Mouse (Mus musculus) adrenal gland, postnatal 25 days (tissue): ENCODE measurements around the gene Eid2b. TPM values are rescaled to one million over a fixed set of nuclear protein-coding genes. Genes with fewer than 3 reads are reported as not detected.
"Not testable (repeated sequence)": the region's sequence is repeated elsewhere in the genome, so short reads cannot be mapped to it uniquely, and the experiment has no call there.

ENCODE experiments used
- DNase-seq: peaks from one replicate; pipeline ENCODE4 v3.0.0; 2021; ENCODE audit warnings: mixed read lengths
- long read RNA-seq: library from polyadenylated mRNA; stranded (forward); transcript quantifications from one replicate; pipeline ENCODE4 v2.0.0, GENCODE M21; 2021
- total RNA-seq: library from RNA; stranded (reverse); gene quantifications from 2 replicates; pipeline ENCODE4 v1.2.3, GENCODE M21; 2021

The Eid2b gene
- 19.2 and 21.1 TPM in 2 replicates for total RNA-seq
- long read RNA-seq, transcript Eid2b-201 (1 exons, 1,751 nt): major isoform, 22 of 22 reads
- long read RNA-seq, partial matches to known transcripts: 0 of 22 reads
- long read RNA-seq, other reads (novel, unspliced or antisense): 0 of 22 reads

DNA sequence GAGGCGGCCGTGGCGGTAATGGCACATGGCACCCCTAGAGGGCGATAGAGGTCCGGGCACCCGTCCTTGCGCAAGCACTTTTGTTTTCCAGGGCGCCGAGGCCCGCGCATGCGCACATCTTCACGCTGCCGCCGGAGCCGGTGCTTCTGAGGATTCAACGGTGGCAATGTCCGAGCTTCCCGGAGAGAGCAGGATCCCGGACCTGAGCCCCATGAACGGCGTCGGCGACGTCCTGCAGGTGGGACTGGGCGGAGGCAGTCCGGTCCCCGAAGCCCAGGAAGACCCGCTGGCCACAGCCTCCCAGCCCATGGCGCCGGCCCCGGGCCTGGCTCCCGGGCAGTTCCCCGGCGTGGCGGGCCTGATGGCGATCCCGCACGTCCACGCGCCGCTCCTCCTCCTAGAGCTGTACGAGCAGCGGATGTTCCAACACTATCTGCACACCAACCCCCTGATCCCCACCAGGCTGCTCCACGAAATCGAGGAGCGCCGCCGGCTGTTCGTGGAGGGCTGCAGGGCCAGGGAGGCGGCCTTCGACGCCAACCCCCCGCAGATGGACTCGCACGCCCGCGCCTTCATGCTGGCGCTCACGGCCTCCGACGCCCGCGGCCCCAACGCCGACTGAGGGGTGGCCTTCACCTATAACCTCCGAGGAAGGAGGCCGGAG, at the start of gene Eid2b:
Eid2b (plus strand) TSS at position 125 of the 664 bp plus-strand sequence.
- peak; percentile 96 for DNase-seq

DNA sequence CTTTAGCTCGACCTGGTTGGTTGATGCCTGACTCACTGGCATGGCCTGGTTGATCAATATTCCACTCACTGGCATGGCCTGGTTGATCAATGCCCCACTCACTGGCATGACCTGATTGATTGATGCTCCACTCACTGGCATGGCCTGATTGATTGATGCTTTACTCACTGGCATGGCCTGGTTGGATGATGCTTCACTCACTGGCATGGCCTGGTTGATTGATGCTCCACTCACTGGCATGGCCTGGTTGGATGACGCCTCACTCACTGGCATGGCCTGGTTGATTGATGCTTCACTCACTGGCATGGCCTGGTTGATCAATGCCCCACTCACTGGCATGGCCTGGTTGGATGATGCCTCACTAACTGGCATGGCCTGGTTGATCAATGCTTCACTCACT, 33.6 kb upstream of the Eid2b start:
- not testable (repeated sequence) for DNase-seq

DNA sequence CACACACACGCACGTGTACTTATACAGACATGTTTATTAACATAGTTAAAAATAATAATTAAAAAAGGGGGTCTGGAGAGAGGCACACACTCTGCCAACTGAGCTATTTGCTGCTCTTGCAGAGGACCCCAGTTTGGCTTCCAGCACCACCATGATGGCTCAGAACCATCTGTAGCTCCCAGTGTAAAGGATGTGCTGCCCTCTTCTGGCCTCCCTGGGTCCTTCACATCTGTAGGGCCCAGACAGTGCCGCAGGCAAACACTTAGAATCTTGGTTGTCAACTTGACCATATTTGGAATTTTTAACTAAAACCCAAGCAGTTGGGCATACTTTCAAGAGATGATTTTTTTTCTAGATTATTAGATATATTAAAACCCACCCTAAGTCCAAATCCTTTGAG, 28.6 kb upstream of the Eid2b start:
- no peak for DNase-seq

DNA sequence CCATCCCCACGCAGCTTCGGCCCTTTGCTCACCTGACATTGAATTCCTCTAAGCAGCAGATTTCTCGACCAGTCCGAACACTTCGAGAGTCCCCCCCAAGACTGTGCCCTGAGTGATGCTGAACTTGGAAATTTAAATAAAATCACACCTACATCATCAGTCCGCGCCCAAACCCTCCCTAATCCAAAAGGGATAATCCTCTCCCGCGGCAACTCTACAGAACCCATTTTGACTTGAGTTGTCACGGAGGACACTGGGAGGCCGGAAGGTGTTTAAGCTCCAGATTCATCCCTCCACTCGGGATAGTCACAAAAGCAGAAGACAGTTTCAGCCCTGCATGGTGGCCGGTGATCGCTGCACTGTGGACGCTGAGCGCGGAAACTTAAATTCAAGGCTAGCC, 25.6 kb upstream of the Eid2b start:
- DNase-seq: no peak

DNA sequence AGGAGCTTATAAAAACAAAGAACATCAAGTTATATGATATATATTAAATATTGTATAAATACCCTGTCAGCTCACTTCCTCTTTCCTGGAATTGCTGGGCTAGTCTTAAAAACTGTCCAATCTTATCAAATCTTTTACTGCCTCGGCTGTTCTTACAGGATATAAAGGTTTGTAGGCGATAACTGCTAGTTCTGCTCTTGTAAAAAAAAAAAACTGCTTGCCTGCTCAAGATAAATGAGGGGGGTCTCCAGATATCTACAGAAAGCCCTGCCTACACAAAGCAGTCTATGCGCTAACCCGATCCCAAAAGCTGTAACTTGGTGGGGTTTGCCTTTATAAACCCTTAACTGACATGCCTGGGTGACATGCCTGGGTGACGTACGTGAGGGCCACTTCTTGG, 22.9 kb upstream of the Eid2b start:
- no peak for DNase-seq

DNA sequence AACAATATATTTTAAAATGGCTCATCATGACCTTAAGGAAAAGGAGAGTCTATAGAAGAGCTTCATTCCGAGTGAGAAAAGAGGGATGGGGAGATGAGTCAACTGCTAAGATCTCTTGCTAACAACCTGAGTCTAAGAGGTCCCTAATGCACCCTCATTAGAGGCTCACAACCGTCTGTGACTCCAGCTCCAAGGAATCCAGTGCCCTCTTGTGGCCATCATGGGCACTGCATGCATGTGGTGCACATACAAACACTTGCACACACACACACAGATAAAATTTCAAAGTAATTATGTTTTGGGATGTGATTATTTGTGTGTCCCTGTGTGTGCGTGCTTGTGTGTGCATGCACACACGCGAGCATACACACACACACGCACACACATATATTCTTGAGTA, 22.1 kb upstream of the Eid2b start:
- no peak for DNase-seq

DNA sequence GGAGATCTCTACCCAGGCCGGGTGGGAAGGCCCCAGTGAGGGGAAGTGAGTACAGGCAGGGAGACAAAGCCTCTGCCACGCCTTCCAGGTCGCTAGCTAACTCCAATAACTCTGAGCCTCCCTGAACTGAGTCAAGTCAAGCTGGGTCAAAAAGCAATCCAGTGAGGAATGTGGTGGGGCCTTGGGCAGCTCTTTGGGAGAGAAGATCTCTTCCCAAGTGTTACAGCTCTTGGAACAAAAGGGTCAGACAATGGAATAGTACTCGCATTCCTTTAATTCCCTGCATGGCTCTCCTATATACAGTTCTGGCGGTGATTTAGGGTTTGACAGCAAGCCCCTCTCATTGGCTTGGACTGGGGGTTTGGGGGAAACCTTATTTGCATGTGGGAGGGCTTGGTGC, 14.7 kb upstream of the Eid2b start:
- no peak for DNase-seq

DNA sequence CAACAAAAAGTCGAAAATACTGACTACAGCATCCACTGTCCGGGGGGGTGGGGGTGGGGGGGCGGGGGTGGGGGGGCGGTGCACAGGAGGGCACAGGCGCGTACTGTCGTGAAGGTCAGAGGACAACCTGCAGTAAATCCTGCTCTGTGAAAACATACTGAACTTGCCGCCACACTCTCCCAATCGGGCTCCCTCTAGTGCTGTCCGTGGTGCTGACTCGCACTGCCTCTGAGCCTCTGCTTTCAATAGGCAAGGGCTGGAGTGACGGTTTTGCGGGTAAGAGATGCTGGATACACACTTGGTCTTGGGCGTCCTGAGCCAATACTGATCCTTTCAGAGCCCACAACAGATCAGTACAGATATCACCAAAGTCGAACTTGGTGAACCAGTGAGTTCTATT, 13.8 kb upstream of the Eid2b start:
- DNase-seq: peak; percentile 83

DNA sequence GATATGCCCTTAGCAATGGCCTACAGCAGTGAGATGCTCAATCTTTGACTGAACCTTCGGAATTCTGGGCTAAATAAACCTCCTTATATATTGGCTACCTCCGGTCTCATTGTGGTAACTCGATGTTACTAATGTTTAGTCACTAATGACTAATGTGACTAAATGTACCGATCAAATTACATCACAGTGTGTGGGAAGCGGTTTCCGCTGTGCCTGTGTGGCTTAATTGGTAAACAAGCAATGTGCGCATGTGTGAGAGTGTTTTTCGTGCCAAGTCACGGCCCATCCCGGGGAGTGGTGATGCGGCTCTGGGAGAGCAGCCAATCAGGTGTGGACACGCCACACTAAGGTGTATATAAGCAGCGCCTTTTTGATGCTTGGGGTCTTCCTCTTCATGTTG, 12.1 kb upstream of the Eid2b start:
- DNase-seq: no peak

DNA sequence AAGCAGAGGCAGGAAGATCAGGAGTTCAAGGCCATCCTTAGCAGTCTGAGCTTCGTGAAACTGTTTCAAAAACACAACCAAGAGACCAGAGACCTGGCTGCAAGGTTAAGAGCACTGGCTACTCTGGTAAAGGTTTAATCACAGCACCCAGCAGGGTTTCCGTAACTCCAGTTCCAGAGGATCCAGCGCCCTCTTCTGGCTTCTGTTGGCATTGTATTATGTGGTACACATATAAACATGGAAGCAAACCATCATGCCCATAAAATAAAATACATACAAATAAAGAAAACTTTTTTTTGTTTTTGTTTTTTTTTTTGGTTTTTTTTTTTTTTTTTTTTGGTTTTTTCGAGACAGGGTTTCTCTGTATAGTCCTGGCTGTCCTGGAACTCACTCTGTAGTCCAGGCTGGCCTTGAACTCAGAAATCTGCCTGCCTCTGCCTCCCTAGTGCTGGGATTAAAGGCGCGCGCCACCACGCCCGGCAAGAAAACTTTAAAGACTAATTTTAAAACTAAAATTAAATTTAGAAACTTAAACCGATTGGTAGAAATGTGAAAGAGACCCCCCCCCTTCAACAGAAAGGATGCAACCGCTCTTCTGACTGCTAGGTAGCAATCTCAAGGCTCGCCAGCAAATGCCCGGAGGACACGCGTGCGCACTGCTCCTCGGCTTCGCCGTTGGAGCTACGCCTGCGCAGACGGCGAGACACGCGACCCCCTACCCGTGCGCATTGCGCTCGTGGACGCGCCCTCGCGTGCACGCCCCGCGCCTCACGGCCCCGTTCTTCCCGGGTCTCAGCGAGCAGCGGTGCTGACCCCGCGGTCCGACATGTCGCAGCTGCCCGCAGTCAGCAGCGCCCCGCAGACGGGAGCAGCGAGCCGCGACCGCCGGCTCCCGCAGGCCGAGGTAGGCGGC, 10.2 kb upstream of the Eid2b start, which contains the start of gene Eid2:
Eid2 (plus strand) TSS at position 753 of the 913 bp plus-strand sequence.
- DNase-seq: peak; percentile 90

DNA sequence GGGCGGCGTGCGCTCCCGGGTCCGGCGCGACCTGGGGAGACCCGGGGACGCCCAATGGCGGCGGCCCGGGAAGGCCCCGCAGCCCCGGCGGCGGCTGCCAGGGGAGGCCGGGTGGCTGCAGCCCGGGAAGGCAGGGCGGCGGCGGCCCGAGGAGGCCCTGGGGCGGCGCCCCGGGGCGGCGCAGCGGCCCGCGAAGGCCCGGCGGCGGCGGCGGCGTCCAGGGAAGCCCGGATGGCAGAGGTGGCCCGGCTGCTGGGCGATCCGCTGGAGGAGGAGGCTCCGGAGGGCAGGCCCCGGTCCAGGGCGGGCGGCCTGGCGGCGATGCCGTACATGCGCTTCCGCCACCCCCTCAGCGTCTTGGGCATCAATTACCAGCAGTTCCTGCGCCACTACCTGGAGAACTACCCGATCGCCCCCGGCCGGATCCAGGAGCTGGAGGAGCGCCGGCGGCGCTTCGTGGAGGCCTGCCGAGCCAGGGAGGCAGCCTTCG, 9.5 kb upstream of the Eid2b start:
- peak; percentile 75 for DNase-seq

DNA sequence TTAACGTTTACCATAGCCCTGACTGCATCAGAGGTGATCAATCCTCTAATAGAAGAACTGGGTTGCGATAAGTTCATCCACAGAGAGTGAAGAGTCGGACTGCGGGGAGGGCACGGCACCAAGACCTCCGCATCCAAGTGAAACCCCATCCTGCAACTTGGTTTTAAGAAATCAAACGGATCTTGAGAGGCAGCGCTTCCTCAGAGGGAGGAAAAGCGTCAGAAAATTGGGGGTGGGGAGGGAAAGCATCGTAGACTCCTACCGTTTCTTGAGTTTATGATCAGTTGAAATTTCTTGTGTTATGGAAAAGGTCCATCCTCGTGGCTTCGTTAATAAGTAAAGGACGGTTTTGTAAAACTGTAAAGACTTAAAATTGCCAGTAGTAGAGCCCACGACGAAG, 9.0 kb upstream of the Eid2b start:
- no peak for DNase-seq

DNA sequence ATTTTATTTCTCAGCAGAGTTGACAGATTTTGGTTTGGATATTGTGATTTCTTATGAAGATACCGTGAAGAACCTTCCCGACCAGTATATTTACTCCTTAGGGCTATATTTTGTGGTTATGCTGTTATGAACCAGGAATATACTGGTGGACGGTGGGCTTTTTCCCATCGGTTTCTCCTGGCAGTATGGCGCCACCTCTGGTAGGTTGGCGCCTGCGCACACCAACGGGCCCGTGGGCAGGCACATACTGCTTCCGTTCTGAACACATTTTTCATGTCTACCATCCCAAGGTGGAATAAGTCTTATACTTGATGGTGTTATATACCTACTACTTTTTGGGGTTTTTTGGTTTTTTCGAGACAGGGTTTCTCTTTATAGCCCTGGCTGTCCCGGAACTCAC, 8.2 kb upstream of the Eid2b start:
- no peak for DNase-seq

DNA sequence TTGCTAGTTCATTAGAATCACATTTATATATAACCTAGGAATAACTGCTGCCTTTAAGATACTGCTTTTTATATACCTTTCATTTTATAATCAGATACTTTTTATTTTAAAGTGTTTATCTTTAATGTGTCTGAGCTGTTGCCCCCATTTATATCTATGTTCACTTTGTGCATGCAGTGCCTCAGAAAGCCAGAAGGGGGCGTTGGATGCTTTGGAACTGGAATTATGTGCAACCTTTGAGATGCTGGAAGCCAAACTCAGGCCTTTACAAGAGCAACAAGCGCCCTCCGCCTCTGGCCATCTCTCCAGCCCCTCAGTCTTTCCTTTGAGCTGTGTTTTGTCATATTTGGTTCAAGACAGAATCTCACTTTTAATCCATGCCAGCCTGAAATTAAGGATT, 5.8 kb upstream of the Eid2b start:
- no peak for DNase-seq

DNA sequence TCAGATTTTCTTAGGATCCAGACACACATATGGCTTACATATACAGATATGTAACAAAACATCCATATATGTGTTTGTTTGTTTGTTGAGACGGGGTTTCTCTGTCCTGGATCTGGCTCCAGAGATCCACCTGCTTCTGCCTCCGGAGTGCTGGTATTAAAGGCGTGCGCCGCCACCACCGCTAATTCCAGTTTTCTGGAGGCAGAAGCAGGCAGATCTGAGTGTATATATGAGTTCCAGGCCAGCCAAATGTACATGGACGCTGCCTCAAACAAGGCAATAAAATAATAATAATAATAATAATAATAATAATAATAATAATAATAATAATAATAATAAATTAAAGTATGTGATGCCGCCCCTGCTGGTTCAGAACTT, 313 bp upstream of the Eid2b start:
- DNase-seq: no peak

DNA sequence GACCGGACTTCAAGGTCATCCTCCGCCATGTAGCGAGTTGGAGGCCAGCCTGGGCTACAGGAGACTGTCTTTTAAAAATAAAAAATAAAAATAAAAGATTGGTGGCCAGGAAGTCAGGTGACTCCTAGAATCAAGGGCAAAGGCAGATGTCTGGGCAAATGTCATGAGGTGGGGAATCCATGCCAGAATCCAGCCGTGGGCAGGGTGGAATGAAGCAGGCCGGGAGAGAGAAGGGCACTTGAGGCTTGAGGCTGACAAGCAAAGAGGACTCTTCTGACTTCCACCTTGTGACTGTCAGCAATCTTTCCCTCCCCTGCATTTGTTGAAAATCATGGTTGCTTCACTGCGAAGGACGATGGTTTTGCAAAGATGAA, 727 bp downstream of the Eid2b start:
- DNase-seq: no peak

DNA sequence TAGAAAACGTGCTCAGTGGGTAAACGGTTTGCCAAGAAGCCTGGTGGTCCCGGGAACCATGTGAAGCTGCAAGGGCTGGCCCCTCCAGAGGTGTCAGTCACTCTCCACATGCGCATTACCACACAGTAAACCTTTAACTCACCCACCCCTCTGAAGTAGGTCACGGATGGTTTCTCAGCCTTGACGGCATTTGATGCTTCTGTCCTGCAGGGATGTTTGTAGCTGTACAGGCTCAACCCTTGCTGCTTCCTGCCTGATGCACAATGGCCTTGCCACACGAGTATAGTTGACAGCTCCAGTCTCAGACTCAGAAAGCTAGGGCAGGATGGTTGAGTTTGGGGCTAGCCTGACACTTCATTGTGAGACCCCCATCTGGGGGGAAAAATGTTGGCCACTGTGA, 3.1 kb downstream of the Eid2b start:
- DNase-seq: no peak

DNA sequence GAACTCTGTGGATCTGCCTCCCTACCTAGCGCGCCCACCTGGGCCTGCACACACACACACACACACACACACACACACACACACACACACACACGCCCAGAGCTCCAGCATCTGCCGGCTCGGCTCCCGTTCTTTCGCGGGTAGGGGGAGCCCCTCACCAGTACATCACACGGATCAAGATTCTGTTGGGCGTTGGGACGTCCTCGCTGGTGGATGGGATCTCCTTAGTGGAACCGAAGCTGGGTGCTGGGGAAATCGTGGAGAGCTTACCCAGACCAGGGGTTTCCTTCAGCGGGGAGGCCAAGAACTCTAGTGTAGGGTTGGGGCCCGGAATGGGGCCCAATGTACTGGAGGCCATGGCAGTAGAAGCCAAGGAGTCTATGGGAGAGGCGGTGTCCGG, 12.6 kb downstream of the Eid2b start:
- DNase-seq: no peak

DNA sequence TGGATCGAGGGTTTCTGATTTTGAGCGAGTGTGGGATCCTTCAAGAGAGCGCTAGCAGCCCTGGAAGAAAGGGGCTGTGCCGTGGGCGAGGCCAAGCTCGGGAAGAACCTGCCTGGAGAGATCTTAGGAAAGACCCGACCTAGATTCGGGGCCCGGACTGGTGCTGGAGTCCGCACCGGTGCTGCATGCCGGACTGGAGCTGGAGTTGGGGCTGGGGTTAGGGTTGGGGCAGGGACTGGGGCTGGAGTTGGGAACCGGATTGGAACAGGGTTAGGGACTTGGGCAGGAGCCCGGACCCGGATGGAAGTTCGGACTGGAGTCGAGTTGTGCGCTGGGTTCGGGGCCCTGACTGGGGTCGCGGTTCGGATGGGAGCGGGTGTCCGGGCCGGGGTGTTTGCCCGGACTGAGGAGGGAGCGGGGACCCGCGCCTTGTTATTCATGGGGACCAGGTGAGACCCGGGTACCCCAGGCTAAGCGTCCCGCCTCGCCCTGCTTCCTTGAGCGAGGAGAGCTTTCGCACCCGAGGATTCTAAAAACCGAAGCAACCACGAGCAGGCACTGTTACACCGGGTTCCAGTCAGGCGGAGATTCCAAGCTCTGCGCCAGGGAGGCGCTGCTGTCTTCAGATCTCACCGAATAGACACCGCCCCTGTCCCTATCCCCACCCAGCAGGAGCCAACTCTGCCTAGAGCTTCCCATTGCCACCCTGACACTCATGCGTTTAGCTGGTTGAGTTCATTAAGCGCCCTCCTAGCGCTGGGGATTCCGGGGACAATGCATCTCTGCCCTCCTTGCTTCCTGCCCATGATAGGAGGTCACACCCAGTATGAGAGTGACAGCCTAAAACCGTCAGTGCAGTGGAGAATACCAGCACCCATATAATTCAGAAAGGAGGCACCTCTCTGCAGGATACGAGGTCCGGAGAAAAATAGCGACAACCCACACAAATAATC, 13.4 kb downstream of the Eid2b start, which contains the start of gene Selenov:
Selenov (minus strand) TSS at position 549 of the 953 bp plus-strand sequence.
- peak; percentile 40 for DNase-seq

DNA sequence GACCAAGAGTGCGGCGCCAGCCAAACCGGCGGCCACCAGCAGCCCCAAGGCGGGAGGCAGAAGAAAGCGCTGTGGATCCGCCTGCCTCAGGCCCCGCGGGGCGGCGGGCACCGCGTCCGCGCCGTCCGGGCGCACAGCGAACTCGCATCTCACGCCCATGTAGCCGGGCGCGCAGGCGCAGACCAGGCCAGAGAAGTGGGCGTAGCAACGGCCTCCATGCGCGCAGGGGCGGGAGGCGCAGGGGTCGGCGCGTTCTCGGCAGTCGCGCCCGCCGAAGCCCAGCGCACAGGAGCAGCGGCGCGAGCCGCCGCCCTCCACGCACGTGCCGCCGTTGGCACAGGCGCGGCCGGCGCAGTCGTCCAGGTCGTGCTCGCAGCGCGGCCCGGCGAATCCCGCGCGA, 16.9 kb downstream of the Eid2b start:
- DNase-seq: peak; percentile 80

DNA sequence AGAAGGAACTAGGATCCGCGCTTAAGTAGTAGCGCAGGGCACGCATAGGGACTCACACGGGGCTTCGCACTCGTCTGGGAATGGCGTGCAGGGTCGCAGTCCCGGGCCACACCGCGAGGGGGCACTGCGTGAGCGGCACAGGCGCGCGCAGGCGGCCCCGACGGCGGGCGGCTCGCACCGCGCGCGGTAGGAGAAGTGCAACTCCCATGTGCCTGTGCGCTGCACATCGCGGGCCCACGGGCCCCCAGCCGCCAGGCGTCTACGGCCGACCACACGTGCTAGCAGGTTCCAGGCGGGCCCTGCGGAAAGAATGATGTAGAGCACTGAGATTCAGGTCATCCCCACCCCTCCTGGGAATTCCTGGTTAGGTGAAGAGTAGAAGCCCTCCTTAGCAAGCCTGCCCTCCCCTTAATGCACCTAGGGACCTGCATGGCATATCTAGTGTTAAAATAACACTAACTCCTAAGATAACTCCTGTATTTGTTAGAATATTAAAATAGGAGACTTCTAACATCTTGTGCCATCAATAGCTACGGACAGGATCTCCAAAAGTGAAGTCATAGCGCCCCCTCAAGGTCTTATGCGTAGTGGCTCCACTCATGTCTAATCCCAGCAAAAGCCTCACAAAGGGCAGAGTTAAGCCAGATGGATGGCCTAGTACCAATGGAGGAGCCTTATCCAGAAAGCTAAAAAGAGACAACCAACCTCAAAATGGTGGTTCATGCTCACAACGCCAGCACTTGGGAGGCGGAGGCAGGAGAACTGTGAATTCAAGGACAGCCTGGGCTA, 21.5 kb downstream of the Eid2b start:
- DNase-seq: no peak
